Mouse (Mus musculus): Measurements from ENCODE around the gene Tgfbr2. TPM values are rescaled to one million over a fixed set of nuclear protein-coding genes. Genes with fewer than 3 reads are reported as not detected.

Gene Tgfbr2
- polyA plus RNA-seq, 1 experiment from 2014 or later, result 19.0 TPM

DNA sequence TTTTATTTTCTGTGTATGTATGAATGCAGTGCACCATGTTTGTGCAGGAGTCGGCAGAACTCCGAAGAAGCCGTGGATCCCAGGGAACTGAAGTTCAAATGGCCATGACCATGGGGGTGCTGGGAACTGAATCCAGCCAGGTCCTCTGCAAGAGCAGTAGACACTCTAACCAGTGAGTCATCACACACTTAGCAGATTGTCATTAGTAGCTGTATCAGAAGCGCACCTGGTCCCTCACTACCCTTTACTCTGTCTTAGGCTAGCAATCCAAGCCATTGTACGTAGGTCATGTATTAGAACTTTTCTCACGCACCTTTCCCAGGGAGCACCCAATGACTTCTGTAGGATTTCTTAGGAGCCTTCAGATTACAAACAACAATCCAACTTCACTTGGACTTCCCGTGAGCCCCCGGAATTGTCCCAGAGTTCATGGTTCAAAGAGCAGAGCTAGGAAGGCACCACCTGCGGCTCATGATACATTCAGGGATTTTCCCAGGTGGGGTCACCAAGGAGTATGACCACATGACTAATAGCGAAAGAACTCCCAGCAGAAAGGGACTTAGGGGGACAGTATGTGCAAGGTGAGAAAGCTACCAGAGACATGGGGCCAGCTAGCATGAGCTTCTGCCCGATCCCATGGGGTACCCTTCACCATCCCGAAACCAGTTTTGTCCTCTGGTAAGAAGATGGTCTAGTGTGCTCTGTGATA is 17.8 kb upstream of the Tgfbr2 start:
- H3K9ac ChIP-seq, result no peak overlapping the region
- no peaks in the 10 kb centered on the region for H3K27me3 ChIP-seq (replicated peaks)
- ATAC-seq (ENCODE audit: extremely low read depth, insufficient number of reproducible peaks, low FRiP score, low TSS enrichment), result no peak
- no peak overlapping the region for H3K4me3 ChIP-seq
- no peak overlapping the region for H3K4me2 ChIP-seq
- no peaks in the 10 kb centered on the region for H3K9me3 ChIP-seq
- H3K4me1 ChIP-seq, result no peaks in the 10 kb centered on the region
- H3K36me3 ChIP-seq, result no peaks in the 10 kb centered on the region
- no peak overlapping the region for H3K27ac ChIP-seq (replicated peaks)
- 89% methylated on average over 12 of the region's 12 CpGs for whole genome bisulfite sequencing

DNA sequence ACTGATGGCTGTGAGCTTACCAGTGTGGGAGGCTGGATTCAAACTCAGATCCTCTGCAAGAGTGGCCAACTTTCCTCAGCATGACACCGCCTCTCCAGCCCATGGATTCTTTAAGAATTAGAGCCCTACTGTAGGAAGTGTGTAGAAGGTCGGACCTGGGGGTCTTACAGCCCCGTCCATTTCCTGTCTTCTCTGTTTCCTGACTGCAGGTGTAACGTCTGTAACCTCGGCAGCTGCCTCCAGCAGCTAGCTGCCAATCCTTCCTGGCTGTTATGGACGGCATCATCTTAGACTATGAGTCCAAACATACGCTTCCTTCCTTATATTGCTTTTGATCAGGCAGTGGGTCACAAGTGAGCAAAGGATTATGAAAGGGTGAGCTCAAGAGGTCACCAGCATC is 17.1 kb upstream of the Tgfbr2 start:
- H3K4me1 ChIP-seq, result no peaks in the 10 kb centered on the region
- no peaks in the 10 kb centered on the region for H3K27me3 ChIP-seq (replicated peaks)
- no peaks in the 10 kb centered on the region for H3K9me3 ChIP-seq
- H3K36me3 ChIP-seq, result no peaks in the 10 kb centered on the region
- no peak overlapping the region for H3K27ac ChIP-seq (replicated peaks)
- H3K9ac ChIP-seq, result no peak overlapping the region
- no peak for ATAC-seq (ENCODE audit: extremely low read depth, insufficient number of reproducible peaks, low FRiP score, low TSS enrichment)
- no peak overlapping the region for H3K4me2 ChIP-seq
- H3K4me3 ChIP-seq, result no peak overlapping the region
- 70% methylated on average over 7 of the region's 7 CpGs for WGBS

DNA sequence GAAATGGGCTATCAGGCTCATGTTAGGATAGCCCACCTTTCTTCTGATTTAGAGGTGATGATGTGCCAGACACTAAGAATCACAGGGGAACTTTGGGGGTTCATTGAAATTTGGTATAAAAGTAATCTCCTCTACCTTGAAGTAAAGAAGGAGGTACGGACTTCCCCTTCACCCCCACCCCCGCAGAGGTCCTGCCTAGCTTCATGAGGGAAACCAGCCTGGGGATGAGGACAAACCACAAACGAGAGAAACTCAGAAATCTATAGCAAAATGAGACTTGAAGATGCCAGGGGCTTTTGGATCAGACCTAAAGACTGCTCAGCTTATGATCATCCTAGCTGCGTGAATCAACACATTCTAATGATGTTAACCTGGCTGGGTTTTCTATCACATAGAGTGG is 14.7 kb upstream of the Tgfbr2 start:
- no peaks in the 10 kb centered on the region for H3K36me3 ChIP-seq
- H3K9me3 ChIP-seq, result no peaks in the 10 kb centered on the region
- no peak overlapping the region for H3K27ac ChIP-seq (replicated peaks)
- no peaks in the 10 kb centered on the region for H3K27me3 ChIP-seq (replicated peaks)
- WGBS, result 82% methylated on average over 4 of the region's 4 CpGs
- no peak overlapping the region for H3K4me3 ChIP-seq
- no peak for ATAC-seq (ENCODE audit: extremely low read depth, insufficient number of reproducible peaks, low FRiP score, low TSS enrichment)
- H3K9ac ChIP-seq, result no peak overlapping the region
- no peak overlapping the region for H3K4me2 ChIP-seq
- no peaks in the 10 kb centered on the region for H3K4me1 ChIP-seq

DNA sequence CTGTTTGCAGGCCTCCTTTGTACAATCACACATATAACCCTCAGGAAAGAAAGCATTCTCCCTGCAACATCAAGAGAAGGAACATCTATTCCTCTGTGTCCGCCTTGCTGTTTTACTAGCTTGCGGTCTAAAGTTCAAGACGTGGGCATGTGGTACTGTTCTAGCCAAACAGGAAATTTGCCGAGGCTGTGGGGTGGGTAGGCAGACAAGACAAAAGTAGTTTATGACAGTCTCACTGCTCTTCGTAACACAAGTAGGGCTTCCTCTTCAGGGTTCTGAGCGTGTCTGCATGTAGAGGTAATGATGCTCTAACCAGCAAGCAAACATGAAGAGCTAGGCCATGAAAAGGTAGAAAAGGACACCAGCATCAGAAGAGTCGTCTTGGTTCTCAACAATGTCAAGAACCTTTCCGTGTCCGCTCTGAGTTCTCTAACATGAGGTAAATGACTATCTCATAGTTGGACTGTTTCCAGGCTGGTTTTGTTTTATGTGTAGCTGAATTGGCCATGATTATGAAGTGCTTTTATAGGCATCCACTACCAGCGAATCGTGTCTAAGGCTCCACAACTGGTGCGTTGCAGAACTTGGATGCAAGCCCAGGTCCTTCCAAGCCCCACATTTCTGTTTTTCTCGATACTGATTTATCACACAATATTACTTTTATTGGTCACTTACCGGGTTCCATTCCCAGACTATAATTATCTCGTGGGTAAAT is 13.9 kb upstream of the Tgfbr2 start:
- no peak for ATAC-seq (ENCODE audit: extremely low read depth, insufficient number of reproducible peaks, low FRiP score, low TSS enrichment)
- no peaks in the 10 kb centered on the region for H3K36me3 ChIP-seq
- H3K4me3 ChIP-seq, result no peak overlapping the region
- H3K9ac ChIP-seq, result no peak overlapping the region
- H3K27ac ChIP-seq (replicated peaks), result no peak overlapping the region
- no peaks in the 10 kb centered on the region for H3K9me3 ChIP-seq
- H3K27me3 ChIP-seq (replicated peaks), result no peaks in the 10 kb centered on the region
- no peak overlapping the region for H3K4me2 ChIP-seq
- WGBS, result 72% methylated on average over 15 of the region's 15 CpGs
- H3K4me1 ChIP-seq, result no peaks in the 10 kb centered on the region

- Histone ChIP-seq H3K27ac (replicated peaks) (no peak overlapping the region), H3K27me3 (replicated peaks) (no peaks in the 10 kb centered on the region), H3K36me3 (no peaks in the 10 kb centered on the region), H3K4me1 (no peaks in the 10 kb centered on the region), H3K4me3 (no peak overlapping the region), H3K4me2 (no peak overlapping the region), H3K9ac (no peak overlapping the region), H3K9me3 (no peaks in the 10 kb centered on the region)
- ATAC-seq (ENCODE audit: extremely low read depth, insufficient number of reproducible peaks, low FRiP score, low TSS enrichment), result no peak
- WGBS, result 66% methylated on average over 10 of the region's 10 CpGs
Observed at GRCm38 (mm10) chr9:116187181-116187731, 12.1 kb upstream of the Tgfbr2 start.

GRCm38 (mm10) chr9:116184903-116185302 is 9.7 kb upstream of the Tgfbr2 start:
- ATAC-seq (ENCODE audit: extremely low read depth, insufficient number of reproducible peaks, low FRiP score, low TSS enrichment), result no peak
- no peak overlapping the region for H3K9ac ChIP-seq
- H3K4me2 ChIP-seq, result no peak overlapping the region
- no peaks in the 10 kb centered on the region for H3K27me3 ChIP-seq (replicated peaks)
- no peak overlapping the region for H3K4me3 ChIP-seq
- WGBS, result 81% methylated on average over 5 of the region's 5 CpGs
- no peaks in the 10 kb centered on the region for H3K9me3 ChIP-seq
- H3K27ac ChIP-seq (replicated peaks), result no peak overlapping the region
- H3K36me3 ChIP-seq, result no peaks in the 10 kb centered on the region
- H3K4me1 ChIP-seq, result no peaks in the 10 kb centered on the region

DNA sequence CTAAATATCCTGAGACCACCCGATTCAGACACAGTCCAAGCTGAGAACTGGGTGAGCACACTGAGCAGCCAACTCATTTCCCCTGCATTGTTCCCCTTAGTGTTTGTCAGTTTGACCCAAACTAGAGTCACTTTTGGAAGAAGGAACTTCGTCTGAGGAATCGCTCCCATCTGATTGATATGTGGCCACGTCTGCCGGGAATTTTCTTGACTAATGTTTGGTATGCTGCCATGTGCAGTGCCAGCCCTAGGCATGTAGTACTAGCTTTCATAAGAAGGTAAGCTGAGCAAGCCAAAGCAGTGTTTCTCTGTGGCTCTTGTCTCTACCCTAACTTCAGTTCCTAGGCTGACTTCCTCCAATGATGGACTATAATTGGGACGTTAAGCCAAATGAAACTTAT is 7.9 kb upstream of the Tgfbr2 start:
- Histone ChIP-seq H3K9me3 (no peaks in the 10 kb centered on the region), H3K27me3 (replicated peaks) (no peaks in the 10 kb centered on the region), H3K27ac (replicated peaks) (no peak overlapping the region), H3K36me3 (no peaks in the 10 kb centered on the region), H3K4me3 (no peak overlapping the region), H3K4me2 (no peak overlapping the region), H3K4me1 (no peaks in the 10 kb centered on the region), H3K9ac (no peak overlapping the region)
- no peak for ATAC-seq (ENCODE audit: extremely low read depth, insufficient number of reproducible peaks, low FRiP score, low TSS enrichment)
- 83% methylated on average over 6 of the region's 6 CpGs for WGBS

DNA sequence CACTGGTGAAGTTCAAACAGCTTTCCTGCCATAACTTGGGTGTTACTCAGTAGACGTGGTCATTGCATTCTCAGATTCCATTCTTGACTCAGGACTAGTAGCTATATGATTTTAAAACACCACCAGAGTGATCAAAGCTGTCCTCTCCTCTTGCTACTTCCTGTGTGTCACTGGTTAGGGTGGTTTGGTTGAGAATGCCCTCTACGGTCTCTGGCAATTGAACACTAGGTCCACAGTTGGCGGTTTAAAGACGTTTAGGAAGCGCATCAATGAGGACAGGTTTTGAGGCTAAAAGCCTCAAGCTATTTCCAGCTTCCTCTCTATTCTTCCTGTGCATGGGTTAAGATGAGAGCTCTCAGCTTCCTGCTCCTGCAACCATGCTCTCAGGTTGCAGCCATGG is 6.4 kb upstream of the Tgfbr2 start:
- H3K4me1 ChIP-seq, result no peaks in the 10 kb centered on the region
- H3K36me3 ChIP-seq, result no peaks in the 10 kb centered on the region
- no peak overlapping the region for H3K4me2 ChIP-seq
- H3K9me3 ChIP-seq, result no peaks in the 10 kb centered on the region
- H3K4me3 ChIP-seq, result no peak overlapping the region
- H3K27ac ChIP-seq (replicated peaks), result no peak overlapping the region
- no peak for ATAC-seq (ENCODE audit: extremely low read depth, insufficient number of reproducible peaks, low FRiP score, low TSS enrichment)
- WGBS, result 79% methylated on average over 5 of the region's 5 CpGs
- no peak overlapping the region for H3K9ac ChIP-seq
- H3K27me3 ChIP-seq (replicated peaks), result no peaks in the 10 kb centered on the region

GRCm38 (mm10) chr9:116178151-116178550 is 3.0 kb upstream of the Tgfbr2 start:
- Histone ChIP-seq H3K27ac (replicated peaks) (no peak overlapping the region), H3K36me3 (no peaks in the 10 kb centered on the region), H3K4me2 (no peak overlapping the region), H3K9me3 (no peaks in the 10 kb centered on the region), H3K4me3 (no peak overlapping the region), H3K9ac (no peak overlapping the region), H3K4me1 (peaks cover 14% of the 10 kb centered on the region), H3K27me3 (replicated peaks) (no peaks in the 10 kb centered on the region)
- no peak for ATAC-seq (ENCODE audit: extremely low read depth, insufficient number of reproducible peaks, low FRiP score, low TSS enrichment)
- WGBS, result 73% methylated on average over 3 of the region's 3 CpGs

DNA sequence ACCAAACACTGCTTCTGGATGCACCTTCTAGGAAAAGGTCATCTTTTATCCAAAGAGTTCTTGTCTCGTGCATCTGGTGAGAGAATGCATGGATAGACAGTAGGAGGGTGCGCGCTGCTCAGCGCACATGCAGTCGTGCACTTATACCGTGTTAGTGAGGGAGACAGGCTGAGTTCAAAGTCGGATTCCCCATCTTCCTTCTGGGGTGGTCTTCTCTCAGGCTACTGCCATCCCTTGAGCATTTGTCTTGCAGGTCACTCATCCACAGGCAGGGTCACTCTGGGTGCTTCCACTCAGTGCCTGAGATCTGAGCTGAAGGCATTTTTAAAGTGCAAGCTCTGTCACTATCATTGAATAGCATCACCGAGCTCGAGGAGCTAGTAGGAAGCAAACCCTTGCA is 1.9 kb upstream of the Tgfbr2 start:
- WGBS, result 87% methylated on average over 9 of the region's 9 CpGs
- no peak for ATAC-seq (ENCODE audit: extremely low read depth, insufficient number of reproducible peaks, low FRiP score, low TSS enrichment)
- Histone ChIP-seq H3K4me1 (peaks cover 14% of the 10 kb centered on the region), H3K4me3 (no peak overlapping the region), H3K27me3 (replicated peaks) (no peaks in the 10 kb centered on the region), H3K9me3 (no peaks in the 10 kb centered on the region), H3K4me2 (no peak overlapping the region), H3K36me3 (no peaks in the 10 kb centered on the region), H3K27ac (replicated peaks) (no peak overlapping the region), H3K9ac (no peak overlapping the region)

DNA sequence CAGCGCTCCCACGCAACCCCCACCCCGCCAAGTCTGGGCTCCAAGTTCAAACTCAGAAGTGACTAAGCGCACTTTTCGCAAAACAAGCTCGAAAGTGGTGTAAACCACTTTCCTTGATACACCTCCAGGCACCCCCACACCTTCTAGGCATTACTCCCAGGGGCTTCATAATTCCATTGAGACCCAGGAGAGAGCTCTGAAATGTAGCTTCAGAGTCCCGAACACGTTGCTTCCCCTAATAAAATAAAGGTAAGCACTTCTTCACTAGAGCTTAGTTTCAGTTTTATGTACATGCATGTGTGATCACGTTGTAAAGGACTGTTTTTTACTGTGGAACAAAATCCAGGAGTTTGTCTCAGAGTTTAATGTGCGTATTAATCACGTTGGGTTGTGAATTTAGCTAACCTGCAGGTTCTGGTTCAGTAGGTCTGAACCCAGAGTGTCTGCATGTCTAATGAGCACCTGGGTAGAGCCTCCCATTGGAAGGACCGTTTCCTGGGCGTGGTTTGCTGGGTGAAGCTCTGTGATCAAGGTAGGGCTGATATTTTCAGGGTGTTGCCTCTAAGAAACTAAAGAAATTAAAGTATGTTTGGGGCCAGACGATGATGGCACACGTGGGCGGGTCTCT is 442 bp upstream of the Tgfbr2 start:
- H3K27me3 ChIP-seq (replicated peaks), result no peaks in the 10 kb centered on the region
- H3K9me3 ChIP-seq, result no peaks in the 10 kb centered on the region
- peak overlapping the region; percentile 73 for H3K4me3 ChIP-seq
- H3K9ac ChIP-seq, result peak overlapping the region; percentile 90
- ATAC-seq (ENCODE audit: extremely low read depth, insufficient number of reproducible peaks, low FRiP score, low TSS enrichment), result no peak
- no peaks in the 10 kb centered on the region for H3K36me3 ChIP-seq
- H3K4me2 ChIP-seq, result peak overlapping the region; percentile 82
- WGBS, result 8% methylated on average over 16 of the region's 16 CpGs
- peak overlapping the region; percentile 92 for H3K27ac ChIP-seq (replicated peaks)
- peaks cover 17% of the 10 kb centered on the region for H3K4me1 ChIP-seq

Data from heart, embryonic 13.5 days (tissue).